Mouse (Mus musculus) hindbrain, embryonic 16.5 days (tissue): ENCODE data around the gene Kalrn. TPM values are rescaled to one million over a fixed set of nuclear protein-coding genes. Genes with fewer than 3 reads are reported as not detected.

Experiments
- ATAC-seq: fragments of 200-750 bp; cut with Nextera tagmentation; 2 replicates; pipeline ENCODE4 v1.8.0; 2017; ENCODE audit warnings: moderate TSS enrichment, moderate library complexity
- H3K27ac ChIP-seq: fragments of 300-500 bp; sonication (generic); 2 replicates; pipeline ENCODE4 v1.5.1; 2014; ENCODE audit warnings: low read depth, mild to moderate bottlenecking, control low read depth, low read length, moderate library complexity
- H3K27me3 ChIP-seq: fragments of 300-500 bp; sonication (generic); replicated peaks from 2 replicates; pipeline ENCODE4 v1.6.1; 2014; ENCODE audit warnings: low read length; ENCODE audit not compliant: control insufficient read depth, insufficient read depth
- H3K36me3 ChIP-seq: fragments of 300-500 bp; sonication (generic); 2 replicates; pipeline ENCODE4 v1.6.1; 2014; ENCODE audit warnings: mild to moderate bottlenecking, low read length, moderate library complexity, mixed read lengths; ENCODE audit not compliant: control insufficient read depth, insufficient read depth
- H3K4me1 ChIP-seq: fragments of 300-500 bp; sonication (generic); 2 replicates; pipeline ENCODE4 v1.6.1; 2014; ENCODE audit warnings: low read depth, low read length; ENCODE audit not compliant: control insufficient read depth, insufficient read depth
- H3K4me2 ChIP-seq: fragments of 300-500 bp; sonication (generic); 2 replicates; pipeline ENCODE4 v1.6.1; 2014; ENCODE audit warnings: mild to moderate bottlenecking, low read length, control low read depth, moderate library complexity
- H3K4me3 ChIP-seq: fragments of 300-500 bp; sonication (generic); 2 replicates; pipeline ENCODE4 v1.5.1; 2014; ENCODE audit warnings: mild to moderate bottlenecking, low read length, control low read depth, moderate library complexity
- H3K9ac ChIP-seq: fragments of 300-500 bp; sonication (generic); 2 replicates; pipeline ENCODE4 v1.6.1; 2014; ENCODE audit warnings: low read depth, mild to moderate bottlenecking, control low read depth, low read length, moderate library complexity
- H3K9me3 ChIP-seq: fragments of 300-500 bp; sonication (generic); 2 replicates; pipeline ENCODE4 v1.6.1; 2014; ENCODE audit warnings: mild to moderate bottlenecking, low read length, moderate library complexity; ENCODE audit not compliant: control insufficient read depth
- WGBS: fragments of 180-500 bp; shearing (Covaris S2); extraction: QIAGEN DNeasy Blood & Tissue Kit; methylation state at CpG from one replicate; pipeline ENCODE4 v1.1.7; 2014; 5-methylcytosine and 5-hydroxymethylcytosine counted together
- polyA plus RNA-seq: library from polyadenylated mRNA; unstranded; fragments of >200 nt; fragmentation: Nextera tagmentation; extraction: Ambion mirVana; gene quantifications from 2 replicates; pipeline ENCODE4 v1.2.1, GENCODE M21; 2015

The Kalrn gene
- polyA plus RNA-seq, 1 experiment from 2014 or later: 20.9 TPM

- Histone ChIP-seq H3K36me3 (no peaks in the 10 kb centered on the region), H3K4me2 (peak overlapping the region; percentile 63), H3K4me1 (peaks cover 23% of the 10 kb centered on the region), H3K4me3 (peak overlapping the region; percentile 43), H3K9ac (no peak overlapping the region; the same call in none of the 2 replicates), H3K27ac (peak overlapping the region; percentile 65), H3K9me3 (no peaks in the 10 kb centered on the region), H3K27me3 (peaks cover 4% of the 10 kb centered on the region)
- 3% methylated on average over 3 of the region's 3 CpGs for WGBS
- no peak for ATAC-seq
Observed at GRCm38 (mm10) chr16:34095093-34095465, 478.3 kb downstream of the Kalrn start.

GRCm38 (mm10) chr16:34094446-34095092 is 478.8 kb downstream of the Kalrn start:
- peak overlapping the region; percentile 48 for H3K9ac ChIP-seq
- H3K4me1 ChIP-seq: peaks cover 23% of the 10 kb centered on the region
- peak overlapping the region; percentile 63 for H3K4me2 ChIP-seq
- H3K9me3 ChIP-seq: no peaks in the 10 kb centered on the region
- H3K36me3 ChIP-seq: no peaks in the 10 kb centered on the region
- H3K27ac ChIP-seq: peak overlapping the region; percentile 54
- ATAC-seq: peak; percentile 37
- H3K27me3 ChIP-seq: peaks cover 4% of the 10 kb centered on the region
- peak overlapping the region; percentile 43 for H3K4me3 ChIP-seq
- WGBS: under 1% methylated on average over 16 of the region's 16 CpGs

DNA sequence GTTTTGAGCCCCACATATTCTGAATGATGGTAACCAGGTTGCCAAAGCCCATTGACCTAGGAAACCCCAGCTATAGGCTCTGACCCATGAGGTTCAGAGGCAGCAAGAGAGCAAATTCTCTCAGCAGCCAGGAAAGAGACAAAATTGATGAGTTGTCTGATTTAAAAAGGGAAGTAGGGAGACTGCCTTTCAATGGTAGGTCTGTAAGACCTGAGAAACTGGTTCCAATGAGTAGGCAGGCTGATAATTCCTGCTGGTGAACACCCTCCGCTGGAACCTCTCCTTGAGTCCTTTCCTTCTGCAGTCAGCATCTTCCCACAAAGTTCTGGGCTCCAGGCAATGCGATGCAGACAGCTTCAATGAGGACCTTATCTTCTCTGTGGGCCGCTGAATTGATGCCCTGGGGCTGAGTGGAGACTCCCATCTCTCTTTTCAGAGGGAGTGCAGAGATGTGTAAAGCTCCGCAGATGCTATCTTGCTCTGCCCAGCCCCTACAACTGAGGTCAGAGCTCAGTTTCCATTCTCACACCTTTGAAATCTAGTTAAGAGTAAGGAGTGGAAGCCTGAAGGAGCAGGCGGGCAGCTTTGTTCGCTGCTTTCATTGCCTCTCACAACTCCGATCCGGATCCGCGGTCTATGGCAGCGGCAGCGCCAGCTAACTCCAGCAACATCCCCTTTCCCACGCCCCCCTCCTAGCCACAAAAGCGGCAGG is 479.4 kb downstream of the Kalrn start:
- H3K36me3 ChIP-seq: no peaks in the 10 kb centered on the region
- no peaks in the 10 kb centered on the region for H3K9me3 ChIP-seq
- peaks cover 23% of the 10 kb centered on the region for H3K4me1 ChIP-seq
- H3K4me2 ChIP-seq: peak overlapping the region; percentile 63
- ATAC-seq: peak; percentile 86
- peaks cover 4% of the 10 kb centered on the region for H3K27me3 ChIP-seq
- peak overlapping the region; percentile 74 for H3K27ac ChIP-seq
- peak overlapping the region; percentile 48 for H3K9ac ChIP-seq
- 4% methylated on average over 14 of the region's 14 CpGs for WGBS
- peak overlapping the region; percentile 43 for H3K4me3 ChIP-seq

- ATAC-seq: peak; percentile 35; the same call in 1 of the 2 replicates
- no peak overlapping the region for H3K27ac ChIP-seq
- no peak overlapping the region for H3K4me2 ChIP-seq
Observed at GRCm38 (mm10) chr16:34089528-34090095, 483.7 kb downstream of the Kalrn start.

DNA sequence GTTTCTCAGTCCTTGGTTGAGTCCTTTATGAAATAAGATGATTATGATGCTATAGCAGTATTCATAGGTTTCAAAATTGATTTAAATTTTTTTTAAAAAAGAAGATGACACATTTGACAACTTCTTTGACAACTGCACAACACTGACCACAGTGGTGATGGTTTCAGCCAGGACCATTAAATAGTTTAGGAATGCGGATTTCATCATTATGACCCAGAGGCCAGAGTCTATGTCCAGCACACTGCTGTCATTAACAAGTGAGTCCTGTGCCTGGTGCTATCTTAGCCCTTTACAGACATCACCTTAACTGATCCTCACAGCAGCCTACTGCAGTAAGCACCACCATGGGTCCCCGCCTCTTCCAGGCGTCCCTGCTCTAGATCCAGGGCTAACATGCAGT is 484.3 kb downstream of the Kalrn start:
- H3K4me2 ChIP-seq: no peak overlapping the region
- H3K4me1 ChIP-seq: peaks cover 8% of the 10 kb centered on the region
- WGBS: 83% methylated on average over 3 of the region's 3 CpGs
- no peaks in the 10 kb centered on the region for H3K36me3 ChIP-seq
- no peaks in the 10 kb centered on the region for H3K27me3 ChIP-seq
- no peak for ATAC-seq
- H3K27ac ChIP-seq: no peak overlapping the region
- H3K9me3 ChIP-seq: no peaks in the 10 kb centered on the region
- H3K4me3 ChIP-seq: no peak overlapping the region
- no peak overlapping the region for H3K9ac ChIP-seq

More at GRCm38 (mm10) chr16:34089528-34090095, 483.7 kb downstream of the Kalrn start:
- Histone ChIP-seq H3K4me3 (no peak overlapping the region), H3K4me1 (peaks cover 10% of the 10 kb centered on the region), H3K9me3 (no peaks in the 10 kb centered on the region), H3K27me3 (no peaks in the 10 kb centered on the region), H3K9ac (no peak overlapping the region), H3K36me3 (no peaks in the 10 kb centered on the region)
- WGBS: 31% methylated on average over 8 of the region's 8 CpGs

- no peaks in the 10 kb centered on the region for H3K27me3 ChIP-seq
- no peak overlapping the region for H3K27ac ChIP-seq
- no peak overlapping the region for H3K4me3 ChIP-seq
- no peaks in the 10 kb centered on the region for H3K9me3 ChIP-seq
- no peaks in the 10 kb centered on the region for H3K36me3 ChIP-seq
- WGBS: 53% methylated on average over 4 of the region's 4 CpGs
- H3K4me2 ChIP-seq: no peak overlapping the region
- no peak overlapping the region for H3K9ac ChIP-seq
- ATAC-seq: no peak
- H3K4me1 ChIP-seq: peaks cover 2% of the 10 kb centered on the region; the same call in 1 of the 2 replicates
Observed at GRCm38 (mm10) chr16:34088331-34088730, 485.0 kb downstream of the Kalrn start.

GRCm38 (mm10) chr16:34084135-34084920 is 489.0 kb downstream of the Kalrn start:
- Histone ChIP-seq H3K27ac (no peak overlapping the region), H3K27me3 (no peaks in the 10 kb centered on the region), H3K9me3 (no peaks in the 10 kb centered on the region), H3K4me2 (no peak overlapping the region), H3K4me3 (no peak overlapping the region), H3K9ac (no peak overlapping the region), H3K36me3 (no peaks in the 10 kb centered on the region), H3K4me1 (peaks cover 2% of the 10 kb centered on the region; the same call in 1 of the 2 replicates)
- 76% methylated on average over 10 of the region's 10 CpGs for WGBS
- no peak for ATAC-seq

DNA sequence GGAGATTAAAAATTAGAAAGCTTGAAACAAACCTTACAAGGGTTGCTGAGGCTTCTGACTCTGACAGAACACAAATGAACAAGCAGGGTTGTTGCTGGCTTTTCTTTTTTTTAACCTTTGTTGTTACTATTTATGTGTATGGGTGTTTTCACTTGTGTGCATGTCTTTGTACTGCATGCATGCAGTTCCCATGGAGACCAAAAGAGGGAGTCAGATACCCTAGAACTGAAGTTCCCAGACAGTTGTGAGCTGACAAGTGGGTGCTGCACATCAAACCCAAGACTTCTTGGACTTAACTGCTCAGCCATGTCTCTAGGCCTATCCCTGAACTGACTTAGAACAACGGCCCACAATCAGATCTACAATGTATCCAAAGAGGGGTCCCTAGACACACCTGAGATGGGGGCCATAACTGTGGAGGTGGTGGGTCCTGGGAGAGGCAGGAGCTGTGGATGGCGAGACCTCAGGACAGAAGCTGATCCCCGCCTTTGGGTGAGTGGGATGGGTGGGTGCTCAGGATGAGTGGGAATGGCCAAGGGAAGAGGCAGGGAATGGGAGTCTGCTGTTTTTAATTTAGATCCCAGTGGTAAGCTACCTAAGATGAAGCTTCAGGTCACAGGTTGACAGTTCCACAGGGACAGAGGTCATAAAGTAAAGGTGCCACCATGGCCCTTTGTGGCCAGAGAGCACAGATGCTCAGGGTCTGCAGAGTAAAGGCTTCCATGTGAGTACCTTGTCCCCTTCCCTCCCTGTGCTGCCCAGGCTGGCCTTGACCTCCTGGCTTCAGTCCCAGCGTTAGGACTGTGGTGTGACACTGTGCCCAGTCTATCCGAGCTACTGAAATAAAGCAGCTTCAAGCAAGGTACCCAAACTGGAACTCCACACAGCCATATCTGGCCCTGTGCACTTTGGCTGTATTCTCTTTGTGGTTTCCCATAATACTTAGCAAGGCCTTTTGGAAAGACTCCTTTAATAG is 490.6 kb downstream of the Kalrn start:
- 90% methylated on average over 5 of the region's 5 CpGs for WGBS
- ATAC-seq: 0 out of 2 replicates have a peak, but pooled peaks have one; percentile 22
- no peak overlapping the region for H3K4me2 ChIP-seq
- no peaks in the 10 kb centered on the region for H3K36me3 ChIP-seq
- H3K4me3 ChIP-seq: no peak overlapping the region
- H3K9me3 ChIP-seq: no peaks in the 10 kb centered on the region
- no peak overlapping the region for H3K27ac ChIP-seq
- H3K4me1 ChIP-seq: peaks cover 2% of the 10 kb centered on the region; the same call in 1 of the 2 replicates
- no peaks in the 10 kb centered on the region for H3K27me3 ChIP-seq
- no peak overlapping the region for H3K9ac ChIP-seq
